Mouse (Mus musculus) brain, embryonic 14.5 days (tissue): ENCODE results near the gene Fxyd6.

Source experiments
- CTCF ChIP-seq: fragments of 200-500 bp; IDR thresholded peaks from 2 replicates; pipeline ENCODE4 v1.5.1; 2012; ENCODE audit warnings: inconsistent platforms, mild to moderate bottlenecking, moderate library complexity, borderline replicate concordance; ENCODE audit not compliant: insufficient read depth, insufficient read length; ENCODE audit errors: extremely low read depth
- POLR2A ChIP-seq: fragments of 200-500 bp; IDR thresholded peaks from 2 replicates; pipeline ENCODE4 v1.6.1; 2012; ENCODE audit warnings: mild to moderate bottlenecking, inconsistent platforms, borderline replicate concordance; ENCODE audit not compliant: poor library complexity, insufficient read depth, insufficient read length, severe bottlenecking; ENCODE audit errors: extremely low read depth

DNA sequence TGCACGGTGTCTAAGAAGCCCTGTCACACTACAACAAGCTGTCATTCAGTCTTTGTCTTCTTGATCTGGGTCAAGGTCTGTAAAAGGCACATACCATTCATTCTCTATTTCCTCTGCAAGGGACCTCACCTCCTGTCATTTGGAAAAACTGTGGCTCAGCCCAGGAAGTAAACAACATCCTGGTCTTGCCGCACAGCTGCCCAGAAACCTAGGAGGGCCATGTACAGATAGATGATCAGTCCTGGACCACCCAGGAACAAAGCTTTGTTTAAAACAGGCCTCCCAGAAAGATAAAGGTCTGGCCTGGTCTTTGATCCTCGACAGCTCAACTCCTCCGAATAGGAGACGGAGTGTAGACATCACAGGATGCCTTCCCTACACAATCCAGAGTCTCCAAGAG, 20.1 kb upstream of the Fxyd6 start:
- TF ChIP-seq CTCF, result no peak
- TF ChIP-seq POLR2A, result no peak
